Comparison of ENCODE assay signal across 11 mouse cellular contexts in the genomic region with DNA sequence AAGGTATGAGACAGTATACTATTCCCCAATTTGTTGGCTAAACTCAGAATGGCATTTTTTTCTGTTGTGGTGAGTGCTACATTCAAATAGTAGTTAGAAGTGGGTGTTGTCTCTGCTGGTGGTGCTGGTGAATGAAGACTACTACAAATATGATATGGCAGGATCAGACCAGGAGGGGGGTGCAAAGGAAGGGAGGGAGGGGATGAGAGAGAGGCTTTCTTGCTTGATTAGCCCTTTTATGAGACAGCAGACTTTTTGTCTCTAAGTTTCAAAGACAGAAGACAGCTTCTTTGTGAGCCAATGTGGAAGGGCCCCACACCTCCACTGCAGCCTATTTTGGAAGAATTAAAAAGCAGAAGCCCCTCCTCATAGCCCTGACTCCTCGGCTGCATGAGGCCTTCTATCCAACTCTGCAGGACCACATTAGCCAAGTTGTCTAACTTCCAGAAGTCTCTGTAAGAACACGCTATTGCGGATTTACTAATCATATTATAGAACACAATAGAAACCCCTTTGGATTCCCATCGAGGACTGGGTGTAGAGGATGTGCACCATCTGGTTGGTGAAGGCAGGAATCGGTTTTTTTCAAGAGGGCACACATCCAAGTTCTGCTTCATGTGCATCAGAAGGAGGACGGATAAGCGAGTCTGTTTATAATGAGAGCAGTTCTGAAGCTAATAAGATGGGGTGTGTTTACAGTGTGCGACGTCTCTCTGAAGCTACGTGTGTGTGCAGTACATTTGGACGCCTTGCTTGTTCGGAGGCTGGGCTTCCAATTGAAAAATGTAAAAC.
DNase-seq lines count a peak whose midpoint lies in the region; ATAC-seq and TF ChIP-seq lines count a peak whose summit lies in the region.
"Had no signal": no experiment of that assay in that cellular context is flagged by ENCODE, and none has a peak within 500 bp of the region (broad histone marks: within the 10 kb centered on the region; RNA-seq: fewer than 3 reads in every experiment).

No protein-coding gene starts in this region.

- H3K4me3 ChIP-seq in limb, embryonic 14.5 days (replicated peaks; ENCODE audit: low read length), result no peak overlapping the region
- H3K4me3 ChIP-seq in limb, embryonic 10.5 days, result no peak overlapping the region
- H3K4me3 ChIP-seq in embryonic facial prominence, embryonic 15.5 days (replicated peaks), result no peak overlapping the region
- no peak overlapping the region for H3K4me3 ChIP-seq in hindbrain, postnatal 0 days (ENCODE audit: low read length)

- H3K4me1 ChIP-seq in limb, embryonic 14.5 days (ENCODE audit: control insufficient read depth, insufficient read depth, low read length), result no peaks in the 10 kb centered on the region
- no peaks in the 10 kb centered on the region for H3K4me1 ChIP-seq in limb, embryonic 10.5 days
- H3K4me1 ChIP-seq in embryonic facial prominence, embryonic 15.5 days, result no peaks in the 10 kb centered on the region
- peaks cover 9% of the 10 kb centered on the region for H3K4me1 ChIP-seq in hindbrain, postnatal 0 days (ENCODE audit: insufficient read depth, low read length)

- H3K36me3 ChIP-seq in limb, embryonic 14.5 days (ENCODE audit: control insufficient read depth, insufficient read depth, low read length), result no peaks in the 10 kb centered on the region
- no peaks in the 10 kb centered on the region for H3K36me3 ChIP-seq in limb, embryonic 10.5 days
- no peaks in the 10 kb centered on the region for H3K36me3 ChIP-seq in embryonic facial prominence, embryonic 15.5 days
- no peaks in the 10 kb centered on the region for H3K36me3 ChIP-seq in hindbrain, postnatal 0 days (ENCODE audit: insufficient read depth, low read length)

- no peak overlapping the region for H3K27ac ChIP-seq in limb, embryonic 14.5 days (replicated peaks; ENCODE audit: low read depth, low read length)
- no peak overlapping the region for H3K27ac ChIP-seq in limb, embryonic 10.5 days
- no peak overlapping the region for H3K27ac ChIP-seq in embryonic facial prominence, embryonic 15.5 days (replicated peaks)
- H3K27ac ChIP-seq in hindbrain, postnatal 0 days, result no peak overlapping the region

- intact Hi-C loops in heart, postnatal 36 days (cut with DNase I), result no loop called here

- TF ChIP-seq CTCF in hindbrain, postnatal 0 days (IDR thresholded peaks at IDR 0.05; ENCODE audit: low read depth), result no peak

- 73% methylated on average over 12 of the region's 12 CpGs for WGBS in limb, embryonic 14.5 days
- WGBS in limb, embryonic 10.5 days, result 94% methylated on average over 12 of the region's 12 CpGs
- 47% methylated on average over 12 of the region's 12 CpGs for WGBS in embryonic facial prominence, embryonic 15.5 days
- 29% methylated on average over 12 of the region's 12 CpGs for WGBS in hindbrain, postnatal 0 days

- H3K27me3 ChIP-seq in limb, embryonic 14.5 days (ENCODE audit: control insufficient read depth, insufficient read depth, low read length), result no peaks in the 10 kb centered on the region
- no peaks in the 10 kb centered on the region for H3K27me3 ChIP-seq in limb, embryonic 10.5 days (ENCODE audit: low read depth, poor library complexity, severe bottlenecking)
- no peaks in the 10 kb centered on the region for H3K27me3 ChIP-seq in embryonic facial prominence, embryonic 15.5 days
- H3K27me3 ChIP-seq in hindbrain, postnatal 0 days (ENCODE audit: insufficient read depth, low read length), result no peaks in the 10 kb centered on the region

- no peak overlapping the region for H3K9ac ChIP-seq in limb, embryonic 14.5 days (ENCODE audit: low read depth, low read length, severe bottlenecking)
- H3K9ac ChIP-seq in embryonic facial prominence, embryonic 15.5 days, result no peak overlapping the region
- no peak overlapping the region for H3K9ac ChIP-seq in hindbrain, postnatal 0 days (replicated peaks; ENCODE audit: low read length)

- no peak for ATAC-seq in limb, embryonic 14.5 days (ENCODE audit: low FRiP score, low read depth)
- ATAC-seq in embryonic facial prominence, embryonic 15.5 days (ENCODE audit: insufficient number of reproducible peaks, low FRiP score, low TSS enrichment, low read depth), result peak; percentile 34; the same call in 1 of the 2 replicates
- peak; percentile 78 for ATAC-seq in hindbrain, postnatal 0 days

- TF ChIP-seq POLR2A in limb, embryonic 14.5 days (IDR thresholded peaks at IDR 0.05; ENCODE audit: borderline replicate concordance, extremely low read depth, insufficient read depth, insufficient read length), result no peak

- no peaks in the 10 kb centered on the region for H3K9me3 ChIP-seq in limb, embryonic 14.5 days (ENCODE audit: control insufficient read depth, low read length)
- no peaks in the 10 kb centered on the region for H3K9me3 ChIP-seq in limb, embryonic 10.5 days (replicated peaks)
- no peaks in the 10 kb centered on the region for H3K9me3 ChIP-seq in embryonic facial prominence, embryonic 15.5 days (replicated peaks)
- no peaks in the 10 kb centered on the region for H3K9me3 ChIP-seq in hindbrain, postnatal 0 days (ENCODE audit: low read length)

- no peak overlapping the region for H3K4me2 ChIP-seq in limb, embryonic 14.5 days (replicated peaks; ENCODE audit: low read depth, low read length, severe bottlenecking)
- no peak overlapping the region for H3K4me2 ChIP-seq in embryonic facial prominence, embryonic 15.5 days (replicated peaks)
- H3K4me2 ChIP-seq in hindbrain, postnatal 0 days (ENCODE audit: low read depth, low read length), result no peak overlapping the region

- DNase-seq in limb, embryonic 14.5 days (ENCODE audit: low spot score), result peak; percentile 15
- no peak for DNase-seq in limb, embryonic 10.5 days (ENCODE audit: low spot score)
- DNase-seq in hindbrain, postnatal 0 days (ENCODE audit: low spot score), result peak; percentile 79
- peak; percentile 41 for DNase-seq in lung, postnatal 25 days (ENCODE audit: low spot score)
- no peak for DNase-seq in heart, postnatal 36 days
- DNase-seq in heart, postnatal 4 days, result no peak
- DNase-seq in heart, adult 18-20 months, result no peak
- DNase-seq: cerebellum, adult 18-20 months; kidney, adult 11 months; thymus, postnatal 36 days had no signal

Comparison
In these comparisons a context has a peak if more than half of its experiments do, and no peak if none do; other contexts are left out.
1. DNase-seq: peak in limb, embryonic 14.5 days (single experiment), hindbrain, postnatal 0 days (single experiment) and lung, postnatal 25 days (single experiment); none in limb, embryonic 10.5 days (single experiment), heart, postnatal 36 days (0 of 2), heart, postnatal 4 days (single experiment) and heart, adult 18-20 months (0 of 2).